Mouse (Mus musculus) heart, adult 2 months (tissue): ENCODE results near the gene Slc39a2.

Experiments
- CTCF ChIP-seq: fragments of 200-600 bp; IDR thresholded peaks from 2 replicates; pipeline ENCODE4 v1.8.1; 2022; ENCODE audit warnings: antibody characterized with exemption, mild to moderate bottlenecking, moderate library complexity
- POLR2A ChIP-seq: fragments of 200-500 bp; IDR thresholded peaks from 2 replicates; pipeline ENCODE4 v1.6.1; 2011; ENCODE audit warnings: mild to moderate bottlenecking, low read depth, low read length, control low read depth; ENCODE audit not compliant: insufficient read depth

GRCm38 (mm10) chr14:51929309-51929943 is 36.7 kb downstream of the Slc39a2 start:
- TF ChIP-seq CTCF (no peak), POLR2A (peak; percentile 70)
